Mouse (Mus musculus) embryonic facial prominence, embryonic 10.5 days (tissue): ENCODE measurements around the gene Timp3. TPM values are rescaled to one million over a fixed set of nuclear protein-coding genes. Genes with fewer than 3 reads are reported as not detected.

Experiments
- DNase-seq: peaks from one replicate; pipeline ENCODE4 v3.0.0-alpha.2; 2017; ENCODE audit warnings: low spot score
- H3K27ac ChIP-seq: fragments of 300-500 bp; sonication (generic); replicated peaks from 2 replicates; pipeline ENCODE4 v1.5.1; 2016; ENCODE audit warnings: mild to moderate bottlenecking
- H3K27me3 ChIP-seq: fragments of 300-500 bp; sonication (generic); replicated peaks from 2 replicates; pipeline ENCODE4 v1.6.1; 2016; ENCODE audit warnings: low read depth, mild to moderate bottlenecking; ENCODE audit not compliant: poor library complexity, severe bottlenecking
- H3K36me3 ChIP-seq: fragments of 300-500 bp; sonication (generic); replicated peaks from 2 replicates; pipeline ENCODE4 v1.6.1; 2016; ENCODE audit warnings: mild to moderate bottlenecking, moderate library complexity
- H3K4me1 ChIP-seq: fragments of 300-500 bp; sonication (generic); 2 replicates; pipeline ENCODE4 v1.6.1; 2016
- H3K4me3 ChIP-seq: fragments of 300-500 bp; sonication (generic); 2 replicates; pipeline ENCODE4 v1.5.1; 2016; ENCODE audit warnings: mild to moderate bottlenecking, moderate library complexity
- H3K9me3 ChIP-seq: fragments of 300-500 bp; sonication (generic); 2 replicates; pipeline ENCODE4 v1.6.1; 2016; ENCODE audit warnings: mild to moderate bottlenecking
- WGBS: fragments of 180-500 bp; shearing (Covaris S2); methylation state at CpG from one replicate; pipeline ENCODE4 v1.1.7; 2016; 5-methylcytosine and 5-hydroxymethylcytosine counted together
- polyA plus RNA-seq: library from polyadenylated mRNA; unstranded; fragments of >200 nt; fragmentation: Nextera tagmentation; extraction: Ambion mirVana; gene quantifications from 2 replicates; pipeline ENCODE4 v1.2.1, GENCODE M21; 2016

The Timp3 gene
- polyA plus RNA-seq, 1 experiment from 2014 or later, result 36.3 TPM

DNA sequence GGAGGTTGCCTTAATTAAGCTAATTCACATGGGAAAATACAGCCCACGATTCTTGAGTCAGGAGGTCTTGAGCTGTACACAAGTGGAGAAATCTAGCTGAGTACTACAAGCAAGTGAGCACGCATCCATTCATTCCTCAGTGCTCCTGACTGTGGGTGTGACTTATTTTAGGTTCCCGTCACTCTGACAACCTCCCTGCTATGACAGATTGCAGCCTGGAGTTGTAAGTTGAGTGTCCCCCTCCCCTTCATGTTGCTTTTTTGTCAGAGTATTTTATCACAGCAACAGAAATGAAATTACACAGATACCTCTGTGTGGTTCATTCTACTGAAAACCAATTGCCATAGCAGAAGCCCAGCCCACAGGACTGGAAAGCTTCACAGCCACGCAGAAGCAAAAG is 86.1 kb downstream of the Timp3 start:
- H3K4me3 ChIP-seq, result no peak overlapping the region
- H3K27ac ChIP-seq, result no peak overlapping the region
- DNase-seq, result no peak
- peaks cover 31% of the 10 kb centered on the region for H3K4me1 ChIP-seq
- H3K9me3 ChIP-seq, result no peaks in the 10 kb centered on the region
- H3K36me3 ChIP-seq, result no peaks in the 10 kb centered on the region
- 84% methylated on average over 4 of the region's 4 CpGs for WGBS
- no peaks in the 10 kb centered on the region for H3K27me3 ChIP-seq

DNA sequence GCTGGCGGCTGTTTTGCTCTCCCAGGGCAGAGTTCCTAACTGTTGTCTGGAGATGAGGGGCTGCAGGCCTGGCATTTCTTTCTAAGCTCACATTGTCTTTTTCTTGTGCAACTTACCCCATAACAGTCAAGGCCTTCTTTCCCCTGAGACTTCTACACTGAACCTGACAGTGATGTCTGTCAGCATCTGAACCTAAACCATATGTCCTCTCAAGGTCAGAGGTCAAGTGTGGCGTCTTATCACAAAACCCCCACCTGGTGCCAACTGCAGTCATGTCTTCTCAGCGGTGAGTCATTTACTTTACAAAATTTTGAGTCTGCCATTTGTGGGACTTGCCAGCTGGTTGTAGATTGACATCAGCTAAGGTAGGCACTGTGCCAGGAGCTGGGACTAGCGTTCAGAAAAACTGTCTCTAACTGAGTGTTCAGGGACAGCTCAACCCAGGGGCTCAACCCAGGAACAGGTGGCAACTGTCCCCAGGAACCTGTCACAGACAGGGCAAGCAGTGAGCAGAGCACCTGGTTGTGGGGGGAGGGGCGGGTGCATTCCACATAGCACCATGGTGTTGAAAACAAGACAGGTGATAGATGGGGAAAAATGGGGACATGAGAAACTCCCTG is 87.8 kb downstream of the Timp3 start:
- no peak for DNase-seq
- Histone ChIP-seq H3K4me3 (no peak overlapping the region), H3K9me3 (no peaks in the 10 kb centered on the region), H3K36me3 (no peaks in the 10 kb centered on the region), H3K27me3 (no peaks in the 10 kb centered on the region), H3K4me1 (peaks cover 18% of the 10 kb centered on the region), H3K27ac (no peak overlapping the region)
- 63% methylated on average over 5 of the region's 5 CpGs for WGBS

DNA sequence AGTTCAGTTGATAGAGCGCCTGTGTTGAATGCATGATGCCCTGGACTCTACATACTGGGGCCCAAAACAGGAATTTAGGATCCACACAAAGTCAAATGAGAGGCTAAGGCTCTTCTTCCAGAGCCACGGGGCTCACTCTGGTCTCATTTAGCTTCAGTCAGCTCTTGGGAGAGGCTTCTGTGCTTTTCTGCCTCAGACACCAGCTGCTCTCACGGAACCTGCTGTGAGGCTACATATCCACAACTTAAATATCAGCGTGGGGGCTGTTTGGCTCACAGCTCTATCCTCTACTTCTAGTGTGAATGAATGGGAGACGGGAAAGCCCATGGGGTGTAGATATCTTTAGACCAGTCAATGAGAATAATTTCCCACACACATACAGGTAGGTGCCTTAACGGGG is 88.6 kb downstream of the Timp3 start:
- Histone ChIP-seq H3K27me3 (no peaks in the 10 kb centered on the region), H3K36me3 (no peaks in the 10 kb centered on the region), H3K4me3 (no peak overlapping the region), H3K27ac (no peak overlapping the region), H3K9me3 (no peaks in the 10 kb centered on the region), H3K4me1 (peaks cover 18% of the 10 kb centered on the region)
- 80% methylated on average over 6 of the region's 6 CpGs for WGBS
- no peak for DNase-seq

DNA sequence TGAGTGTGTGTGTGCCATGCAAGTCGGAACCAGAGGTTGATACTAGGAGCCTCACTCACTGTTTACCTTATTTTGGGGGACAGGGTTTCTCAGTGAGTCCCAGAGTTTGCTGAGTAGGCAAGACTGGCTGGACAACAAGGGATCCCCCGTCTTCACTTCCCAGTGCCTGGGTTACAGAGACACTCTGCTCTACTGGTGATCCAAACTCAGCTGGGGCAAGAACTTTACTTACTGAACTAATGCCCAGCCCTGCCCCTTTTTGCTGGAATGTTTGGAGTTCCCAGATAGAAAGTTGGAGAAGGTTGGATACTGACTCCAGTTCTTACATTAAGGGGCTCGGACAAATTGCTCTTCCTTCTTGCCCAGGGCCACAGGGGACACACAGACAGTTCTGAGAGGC is 89.2 kb downstream of the Timp3 start:
- no peak overlapping the region for H3K27ac ChIP-seq
- H3K36me3 ChIP-seq, result no peaks in the 10 kb centered on the region
- no peak overlapping the region for H3K4me3 ChIP-seq
- no peaks in the 10 kb centered on the region for H3K27me3 ChIP-seq
- H3K4me1 ChIP-seq, result peaks cover 18% of the 10 kb centered on the region
- WGBS, result 82% methylated on average over 3 of the region's 3 CpGs
- H3K9me3 ChIP-seq, result no peaks in the 10 kb centered on the region
- DNase-seq, result no peak

DNA sequence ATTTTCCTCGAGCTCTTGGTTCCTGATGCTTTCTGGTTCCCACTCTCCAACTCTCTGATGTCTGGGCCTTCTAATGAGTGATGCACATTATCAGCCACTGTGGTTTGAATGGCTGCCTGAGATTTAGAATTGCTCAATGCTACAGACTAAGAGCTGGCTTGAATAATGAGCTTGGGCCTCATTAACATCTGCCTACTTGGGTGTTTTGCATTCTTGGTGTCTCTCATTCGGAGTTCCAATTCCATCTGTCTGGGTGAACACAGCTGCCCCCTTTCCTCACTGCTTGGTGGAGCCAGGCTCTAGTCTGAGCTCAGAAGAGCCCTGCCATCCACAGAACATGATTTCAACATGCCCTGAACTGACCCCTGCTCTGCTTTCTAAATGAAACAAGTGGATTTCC is 89.7 kb downstream of the Timp3 start:
- Histone ChIP-seq H3K36me3 (no peaks in the 10 kb centered on the region), H3K27ac (no peak overlapping the region), H3K27me3 (no peaks in the 10 kb centered on the region), H3K4me1 (peaks cover 18% of the 10 kb centered on the region), H3K9me3 (no peaks in the 10 kb centered on the region), H3K4me3 (no peak overlapping the region)
- DNase-seq, result no peak
- 70% methylated on average over 2 of the region's 2 CpGs for WGBS

DNA sequence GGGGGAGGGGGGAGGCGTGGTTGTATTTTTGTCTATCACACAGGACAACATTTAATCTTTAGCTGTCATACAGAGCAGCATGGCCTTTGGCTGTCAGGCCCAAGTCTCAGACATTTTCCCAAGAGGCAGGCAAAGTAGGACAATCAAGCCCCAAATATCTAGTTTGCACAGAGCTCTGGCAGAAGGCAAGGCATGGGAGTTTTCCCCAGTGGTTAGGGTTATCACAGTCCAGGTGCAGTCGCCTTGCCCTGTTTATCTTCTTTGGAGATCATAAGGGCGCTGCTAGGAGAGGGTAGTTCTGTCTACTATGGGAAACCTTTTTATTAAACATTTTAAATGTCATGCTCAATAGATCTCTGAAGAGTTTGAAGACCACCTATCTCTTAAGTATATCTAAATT is 92.2 kb downstream of the Timp3 start:
- H3K4me1 ChIP-seq, result peaks cover 8% of the 10 kb centered on the region
- 86% methylated on average over 3 of the region's 3 CpGs for WGBS
- no peak for DNase-seq
- H3K9me3 ChIP-seq, result no peaks in the 10 kb centered on the region
- no peaks in the 10 kb centered on the region for H3K36me3 ChIP-seq
- H3K27me3 ChIP-seq, result no peaks in the 10 kb centered on the region
- no peak overlapping the region for H3K27ac ChIP-seq
- H3K4me3 ChIP-seq, result no peak overlapping the region

DNA sequence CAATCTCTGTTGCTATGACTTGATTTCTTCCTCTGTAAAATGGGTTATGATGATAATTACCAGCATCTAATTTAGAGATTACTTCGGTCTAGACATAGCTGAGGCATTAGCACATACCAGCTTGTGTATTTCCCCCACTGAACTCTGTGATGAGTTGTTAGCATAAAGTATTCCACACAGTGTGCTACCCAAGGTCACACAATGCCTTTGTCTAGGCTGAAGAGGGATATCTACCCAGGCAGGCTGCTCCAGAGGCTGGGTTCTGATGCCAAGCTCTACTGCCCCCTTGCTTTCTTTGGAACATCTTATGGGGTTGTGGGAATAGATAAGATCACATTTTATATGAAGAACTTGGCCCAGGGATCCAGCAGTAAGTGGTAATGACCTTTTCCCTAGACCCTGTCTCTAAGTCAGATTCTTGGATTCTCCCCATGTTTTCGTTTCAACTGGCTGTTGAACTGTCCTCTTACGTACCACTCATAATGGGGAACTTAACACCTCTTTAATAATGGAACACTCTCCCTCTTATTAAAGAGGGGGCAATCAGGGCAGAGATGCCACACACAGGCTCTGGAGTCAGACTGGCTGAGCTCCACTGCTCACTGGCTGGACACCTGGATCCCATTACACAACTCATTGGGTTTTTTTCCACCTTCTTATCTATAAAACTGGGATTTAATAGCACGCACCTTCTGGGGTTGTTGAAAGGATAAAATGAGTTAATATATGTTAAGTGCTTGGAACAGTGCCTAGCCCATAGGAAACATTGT is 97.6 kb downstream of the Timp3 start:
- 72% methylated on average over 4 of the region's 4 CpGs for WGBS
- 0 out of 2 replicates have a peak, but pooled peaks cover 2% of the 10 kb centered on the region for H3K4me1 ChIP-seq
- H3K27ac ChIP-seq, result no peak overlapping the region
- DNase-seq, result no peak
- no peaks in the 10 kb centered on the region for H3K36me3 ChIP-seq
- no peaks in the 10 kb centered on the region for H3K27me3 ChIP-seq
- no peak overlapping the region for H3K4me3 ChIP-seq
- no peaks in the 10 kb centered on the region for H3K9me3 ChIP-seq

DNA sequence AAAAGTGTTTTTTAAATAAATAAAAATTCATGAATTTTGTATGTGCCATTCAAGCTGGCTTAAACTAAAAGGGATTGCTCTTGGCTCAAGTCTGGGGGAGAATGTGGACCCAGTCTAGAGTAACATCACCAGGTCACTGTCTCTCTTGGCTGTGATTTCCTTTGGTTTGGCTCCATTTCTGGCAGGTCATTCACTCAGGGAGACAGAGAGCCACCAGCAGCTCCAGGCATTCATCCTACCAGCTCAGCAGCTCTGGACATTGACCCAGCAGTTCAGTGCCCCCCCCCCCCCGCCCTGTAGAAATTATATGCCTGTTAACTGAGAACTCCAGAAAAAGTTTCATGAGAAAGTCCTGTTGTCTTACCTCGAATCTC is 98.2 kb downstream of the Timp3 start:
- H3K27me3 ChIP-seq, result no peaks in the 10 kb centered on the region
- 65% methylated on average over 2 of the region's 2 CpGs for WGBS
- H3K4me3 ChIP-seq, result no peak overlapping the region
- H3K27ac ChIP-seq, result no peak overlapping the region
- 0 out of 2 replicates have a peak, but pooled peaks cover 2% of the 10 kb centered on the region for H3K4me1 ChIP-seq
- no peaks in the 10 kb centered on the region for H3K9me3 ChIP-seq
- DNase-seq, result no peak
- H3K36me3 ChIP-seq, result no peaks in the 10 kb centered on the region

Other genes with a start within 250 kb of the Timp3 start
- 2.5 and 3.3 TPM in 2 replicates for gene Syn3, start 198.5 kb downstream of the Timp3 start, polyA plus RNA-seq